Mouse (Mus musculus): Measurements from ENCODE around the gene Anxa6. TPM values are rescaled to one million over a fixed set of nuclear protein-coding genes. Genes with fewer than 3 reads are reported as not detected.

Anxa6 gene
- total and polyA plus RNA-seq, 3 experiments = 47.0 to 49.4 TPM; not detected in 1

GRCm38 (mm10) chr11:54952651-54953050 lies 80.6 kb downstream of the Anxa6 start:
- Histone ChIP-seq H3K79me2 (ENCODE audit: control insufficient read depth, insufficient read depth, low read length, poor library complexity) (peaks cover 14% of the 10 kb centered on the region), H3K9ac (ENCODE audit: control insufficient read depth, low read depth, low read length, poor library complexity, severe bottlenecking) (no peak overlapping the region), H3K4me3 (ENCODE audit: control insufficient read depth in 1 of 2, insufficient read depth in 1 of 2, low read depth in 2 of 2, low read length in 2 of 2) (no peak overlapping the region), H3K4me1 (ENCODE audit: control insufficient read depth in 1 of 2, insufficient read depth in 2 of 2, low read length in 2 of 2) (peaks cover 5 to 26% of the 10 kb centered on the region in 2 experiments), H3K27me3 (ENCODE audit: control insufficient read depth in 1 of 2, insufficient read depth in 2 of 2, low read length in 2 of 2) (no peaks in the 10 kb centered on the region), H3K36me3 (ENCODE audit: control insufficient read depth in 1 of 2, insufficient read depth in 2 of 2, low read length in 2 of 2) (peaks cover 0 to 11% of the 10 kb centered on the region in 2 experiments; a peak in 2 of 4 replicates), H3K27ac (ENCODE audit: control insufficient read depth, low read depth, low read length) (no peak overlapping the region), H3K9me3 (replicated peaks; ENCODE audit: insufficient read depth, low read length) (no peaks in the 10 kb centered on the region)
- TF ChIP-seq TAL1 (IDR thresholded peaks at IDR 0.05; ENCODE audit: low read length) (no peak), NELFE (IDR thresholded peaks at IDR 0.05; ENCODE audit: low read depth, low read length) (no peak), KAT2A (conservative IDR thresholded peaks at IDR 0.05; ENCODE audit: low read depth, low read length) (no peak), MYB (IDR thresholded peaks at IDR 0.05; ENCODE audit: low read depth, low read length) (no peak), MAZ (IDR thresholded peaks at IDR 0.05; ENCODE audit: low read depth, low read length) (no peak), MAX (IDR thresholded peaks at IDR 0.05; ENCODE audit: low read length) (no peak), BHLHE40 (IDR thresholded peaks at IDR 0.05; ENCODE audit: borderline replicate concordance, low read depth, low read length) (no peak), HCFC1 (IDR thresholded peaks at IDR 0.05; ENCODE audit: low read depth, low read length) (no peak), POLR2AphosphoS2 (IDR thresholded peaks at IDR 0.05; ENCODE audit: low read length) (no peak)
- no peak for DNase-seq (ENCODE audit: low read depth, low spot score)

- Histone ChIP-seq H3K9me3 (replicated peaks; ENCODE audit: insufficient read depth, low read length) (no peaks in the 10 kb centered on the region), H3K79me2 (ENCODE audit: control insufficient read depth, insufficient read depth, low read length, poor library complexity) (peaks cover 13% of the 10 kb centered on the region), H3K4me1 (ENCODE audit: control insufficient read depth in 1 of 2, insufficient read depth in 2 of 2, low read length in 2 of 2) (peaks cover 2 to 17% of the 10 kb centered on the region in 2 experiments), H3K27ac (ENCODE audit: control insufficient read depth, low read depth, low read length) (no peak overlapping the region), H3K27me3 (ENCODE audit: control insufficient read depth in 1 of 2, insufficient read depth in 2 of 2, low read length in 2 of 2) (no peaks in the 10 kb centered on the region), H3K36me3 (ENCODE audit: control insufficient read depth in 1 of 2, insufficient read depth in 2 of 2, low read length in 2 of 2) (peaks cover 0 to 5% of the 10 kb centered on the region in 2 experiments; a peak in 2 of 4 replicates), H3K9ac (ENCODE audit: control insufficient read depth, low read depth, low read length, poor library complexity, severe bottlenecking) (no peak overlapping the region), H3K4me3 (ENCODE audit: control insufficient read depth in 1 of 2, insufficient read depth in 1 of 2, low read depth in 2 of 2, low read length in 2 of 2) (no peak overlapping the region)
- DNase-seq (ENCODE audit: low read depth, low spot score) = no peak
- no peak for TF ChIP-seq NRF1 (IDR thresholded peaks at IDR 0.05; ENCODE audit: insufficient read depth, low read depth, low read length, poor library complexity, severe bottlenecking)
- TF ChIP-seq HCFC1 (IDR thresholded peaks at IDR 0.05; ENCODE audit: low read depth, low read length) = no peak
- TF ChIP-seq JUND (IDR thresholded peaks at IDR 0.05; ENCODE audit: low read depth, low read length) = no peak
- no peak for TF ChIP-seq POLR2AphosphoS2 (IDR thresholded peaks at IDR 0.05; ENCODE audit: low read length)
- TF ChIP-seq KAT2A (conservative IDR thresholded peaks at IDR 0.05; ENCODE audit: low read depth, low read length) = no peak
- no peak for TF ChIP-seq USF2 (IDR thresholded peaks at IDR 0.05; ENCODE audit: borderline replicate concordance in 1 of 2, insufficient read depth in 1 of 2, low read depth in 1 of 2, low read length in 2 of 2)
- no peak for TF ChIP-seq ZMIZ1 (IDR thresholded peaks at IDR 0.05; ENCODE audit: low read depth, low read length)
- TF ChIP-seq SIN3A (IDR thresholded peaks at IDR 0.05; ENCODE audit: low read length) = no peak
- TF ChIP-seq MEF2A (IDR thresholded peaks at IDR 0.05; ENCODE audit: extremely low read depth, insufficient replicate concordance, low read depth, low read length, poor library complexity, severe bottlenecking) = no peak
- TF ChIP-seq CHD1 (IDR thresholded peaks at IDR 0.05; ENCODE audit: low read depth, low read length) = no peak
- no peak for TF ChIP-seq E2F4 (IDR thresholded peaks at IDR 0.05; ENCODE audit: borderline replicate concordance, low read depth, low read length)
- no peak for TF ChIP-seq MAFK (IDR thresholded peaks at IDR 0.05; ENCODE audit: borderline replicate concordance, low read depth, low read length)
- TF ChIP-seq ZKSCAN1 (IDR thresholded peaks at IDR 0.05; ENCODE audit: low read depth, low read length) = no peak
- no peak for TF ChIP-seq ZNF384 (IDR thresholded peaks at IDR 0.05; ENCODE audit: low read depth, low read length)
- TF ChIP-seq EP300 (IDR thresholded peaks at IDR 0.05; ENCODE audit: low read depth in 1 of 2, low read length in 2 of 2) = no peak
- no peak for TF ChIP-seq RAD21 (IDR thresholded peaks at IDR 0.05; ENCODE audit: low read depth, low read length)
- TF ChIP-seq MYB (IDR thresholded peaks at IDR 0.05; ENCODE audit: low read depth, low read length) = no peak
- no peak for TF ChIP-seq MYC (IDR thresholded peaks at IDR 0.05; ENCODE audit: low read depth, low read length)
Measured at GRCm38 (mm10) chr11:54950684-54951083, 82.6 kb downstream of the Anxa6 start.
